Mouse (Mus musculus): ENCODE data around the gene Gm49336. TPM values are rescaled to one million over a fixed set of nuclear protein-coding genes. Genes with fewer than 3 reads are reported as not detected.

Gm49336 gene
- polyA plus RNA-seq, 1 experiment, result not detected

- WGBS, result 14% methylated on average over 37 of the region's 37 CpGs
- TF ChIP-seq POLR2A (IDR thresholded peaks at IDR 0.05; ENCODE audit: insufficient read depth, low read depth, low read length) (no peak), CTCF (IDR thresholded peaks at IDR 0.05; ENCODE audit: insufficient read depth, low read depth, low read length) (no peak)
- Histone ChIP-seq H3K4me3 (ENCODE audit: insufficient read depth, low read depth, low read length) (peak overlapping the region; percentile 80), H3K27ac (ENCODE audit: insufficient read depth, low read depth, low read length) (peak overlapping the region; percentile 34), H3K4me1 (ENCODE audit: control insufficient read depth, insufficient read depth, low read length) (peaks cover 4% of the 10 kb centered on the region; the same call in 1 of the 2 replicates)
These were observed 73.4 kb downstream of the Gm49336 start for GRCm38 (mm10) chr14:60177614-60178570.

GRCm38 (mm10) chr14:60176891-60177613 lies 74.3 kb downstream of the Gm49336 start:
- Histone ChIP-seq H3K4me3 (ENCODE audit: insufficient read depth, low read depth, low read length) (peak overlapping the region; percentile 80), H3K4me1 (ENCODE audit: control insufficient read depth, insufficient read depth, low read length) (peaks cover 7% of the 10 kb centered on the region; the same call in 1 of the 2 replicates), H3K27ac (ENCODE audit: insufficient read depth, low read depth, low read length) (peak overlapping the region; percentile 74)
- TF ChIP-seq CTCF (IDR thresholded peaks at IDR 0.05; ENCODE audit: insufficient read depth, low read depth, low read length) (no peak), POLR2A (IDR thresholded peaks at IDR 0.05; ENCODE audit: insufficient read depth, low read depth, low read length) (peak; percentile 19; the same call in 1 of the 2 replicates)
- under 1% methylated on average over 84 of the region's 84 CpGs for WGBS

GRCm38 (mm10) chr14:60176469-60176890 lies 74.8 kb downstream of the Gm49336 start:
- H3K27ac ChIP-seq (ENCODE audit: insufficient read depth, low read depth, low read length), result no peak overlapping the region
- no peak for TF ChIP-seq CTCF (IDR thresholded peaks at IDR 0.05; ENCODE audit: insufficient read depth, low read depth, low read length)
- WGBS, result 36% methylated on average over 9 of the region's 9 CpGs
- H3K4me3 ChIP-seq (ENCODE audit: insufficient read depth, low read depth, low read length), result peak overlapping the region; percentile 80
- peaks cover 7% of the 10 kb centered on the region; the same call in 1 of the 2 replicates for H3K4me1 ChIP-seq (ENCODE audit: control insufficient read depth, insufficient read depth, low read length)

- no peak for TF ChIP-seq CTCF (IDR thresholded peaks at IDR 0.05; ENCODE audit: insufficient read depth, low read depth, low read length)
- TF ChIP-seq POLR2A (IDR thresholded peaks at IDR 0.05; ENCODE audit: insufficient read depth, low read depth, low read length), result no peak
- Histone ChIP-seq H3K4me3 (ENCODE audit: insufficient read depth, low read depth, low read length) (no peak overlapping the region), H3K27ac (ENCODE audit: insufficient read depth, low read depth, low read length) (no peak overlapping the region), H3K4me1 (ENCODE audit: control insufficient read depth, insufficient read depth, low read length) (peaks cover 7% of the 10 kb centered on the region; the same call in 1 of the 2 replicates)
- WGBS, result 43% methylated on average over 12 of the region's 12 CpGs
These were observed 78.8 kb downstream of the Gm49336 start for GRCm38 (mm10) chr14:60172286-60173055.

GRCm38 (mm10) chr14:60170845-60171610 lies 80.3 kb downstream of the Gm49336 start:
- WGBS, result 83% methylated on average over 16 of the region's 16 CpGs
- Histone ChIP-seq H3K4me1 (ENCODE audit: control insufficient read depth, insufficient read depth, low read length) (peaks cover 2% of the 10 kb centered on the region; the same call in 1 of the 2 replicates), H3K4me3 (ENCODE audit: insufficient read depth, low read depth, low read length) (no peak overlapping the region), H3K27ac (ENCODE audit: insufficient read depth, low read depth, low read length) (no peak overlapping the region)
- no peak for TF ChIP-seq POLR2A (IDR thresholded peaks at IDR 0.05; ENCODE audit: insufficient read depth, low read depth, low read length)
- no peak for TF ChIP-seq CTCF (IDR thresholded peaks at IDR 0.05; ENCODE audit: insufficient read depth, low read depth, low read length)

- H3K4me3 ChIP-seq (ENCODE audit: insufficient read depth, low read depth, low read length), result no peak overlapping the region
- H3K27ac ChIP-seq (ENCODE audit: insufficient read depth, low read depth, low read length), result no peak overlapping the region
- no peaks in the 10 kb centered on the region for H3K4me1 ChIP-seq (ENCODE audit: control insufficient read depth, insufficient read depth, low read length)
- TF ChIP-seq POLR2A (IDR thresholded peaks at IDR 0.05; ENCODE audit: insufficient read depth, low read depth, low read length), result no peak
- no peak for TF ChIP-seq CTCF (IDR thresholded peaks at IDR 0.05; ENCODE audit: insufficient read depth, low read depth, low read length)
- WGBS, result 93% methylated on average over 3 of the region's 3 CpGs
These were observed 87.9 kb downstream of the Gm49336 start for GRCm38 (mm10) chr14:60163367-60163766.

Other genes with a start within 250 kb of the Gm49336 start
- gene Atp8a2, start 54.3 kb downstream of the Gm49336 start, polyA plus RNA-seq (2012; ENCODE audit: insufficient read depth, insufficient read length, low replicate concordance, missing spikeins), result not detected in 2 replicates
- not detected in 2 replicates for gene Nupl1, start 76 bp downstream of the Gm49336 start, polyA plus RNA-seq (2012; ENCODE audit: insufficient read depth, insufficient read length, low replicate concordance, missing spikeins)
- not detected in 2 replicates for gene Mtmr6, start 13.7 kb upstream of the Gm49336 start, polyA plus RNA-seq (2012; ENCODE audit: insufficient read depth, insufficient read length, low replicate concordance, missing spikeins)
- not detected in 2 replicates for gene Amer2, start 121.8 kb upstream of the Gm49336 start, polyA plus RNA-seq (2012; ENCODE audit: insufficient read depth, insufficient read length, low replicate concordance, missing spikeins)